Comparison of ENCODE assay signal across 16 mouse cellular contexts in genomic region chrX:12611211-12611610, GRCm38 (mm10).
"Had no signal": no experiment of that assay in that cellular context is flagged by ENCODE, and none has a peak within 500 bp of the region (broad histone marks: within the 10 kb centered on the region; RNA-seq: fewer than 3 reads in every experiment).

No protein-coding gene starts in this region.

- H3K4me3 ChIP-seq: kidney, embryonic 15.5 days; liver, embryonic 13.5 days; midbrain, embryonic 10.5 days; midbrain, embryonic 13.5 days; myocyte; neural tube, embryonic 13.5 days had no signal

- H3K9me3 ChIP-seq: kidney, embryonic 15.5 days; liver, embryonic 13.5 days; midbrain, embryonic 10.5 days; midbrain, embryonic 13.5 days; neural tube, embryonic 13.5 days had no signal

- H3K4me1 ChIP-seq: kidney, embryonic 15.5 days; midbrain, embryonic 10.5 days; midbrain, embryonic 13.5 days; neural tube, embryonic 13.5 days had no signal

- H3K9ac ChIP-seq: kidney, embryonic 15.5 days; liver, embryonic 13.5 days; midbrain, embryonic 13.5 days; neural tube, embryonic 13.5 days had no signal

- DNase-seq: kidney, postnatal 10 days; kidney, postnatal 36 days; liver, embryonic 13.5 days; lung, adult 2 months; lung, postnatal 14 days; lung, postnatal 4 days; retina, postnatal 1 day; right cerebral cortex, postnatal 25 days; thymus, adult 18-20 months; thymus, postnatal 4 days had no signal

- ATAC-seq: midbrain, embryonic 13.5 days; midbrain, embryonic 16.5 days had no signal

- H3K27me3 ChIP-seq: liver, embryonic 13.5 days; midbrain, embryonic 13.5 days; neural tube, embryonic 13.5 days had no signal

- H3K4me2 ChIP-seq: kidney, embryonic 15.5 days; liver, embryonic 13.5 days; midbrain, embryonic 13.5 days; neural tube, embryonic 13.5 days had no signal

- H3K27ac ChIP-seq: kidney, embryonic 15.5 days; liver, embryonic 13.5 days; midbrain, embryonic 10.5 days; midbrain, embryonic 13.5 days; neural tube, embryonic 13.5 days had no signal
